Mouse (Mus musculus) limb, embryonic 14.5 days (tissue): Measurements from ENCODE around the gene Grid1. TPM values are rescaled to one million over a fixed set of nuclear protein-coding genes. Genes with fewer than 3 reads are reported as not detected.

Source experiments
- ATAC-seq: fragments of 200-750 bp; cut with Nextera tagmentation; 2 replicates; pipeline ENCODE4 v1.8.0; 2017; ENCODE audit warnings: low read depth, moderate number of reproducible peaks, moderate TSS enrichment; ENCODE audit not compliant: low FRiP score
- DNase-seq: peaks from one replicate; pipeline ENCODE4 v3.0.0-alpha.2; 2015; ENCODE audit warnings: low spot score
- H3K27ac ChIP-seq: fragments of 300-500 bp; sonication (generic); replicated peaks from 2 replicates; pipeline ENCODE4 v1.5.1; 2014; ENCODE audit warnings: low read depth, mild to moderate bottlenecking, low read length, moderate library complexity, mixed read lengths
- H3K27me3 ChIP-seq: fragments of 300-500 bp; sonication (generic); 2 replicates; pipeline ENCODE4 v1.6.1; 2014; ENCODE audit warnings: low read length, mixed read lengths; ENCODE audit not compliant: control insufficient read depth, insufficient read depth
- H3K36me3 ChIP-seq: fragments of 300-500 bp; sonication (generic); 2 replicates; pipeline ENCODE4 v1.6.1; 2014; ENCODE audit warnings: mild to moderate bottlenecking, low read length, moderate library complexity, mixed read lengths; ENCODE audit not compliant: control insufficient read depth, insufficient read depth
- H3K4me1 ChIP-seq: fragments of 300-500 bp; sonication (generic); 2 replicates; pipeline ENCODE4 v1.6.1; 2014; ENCODE audit warnings: antibody characterized with exemption, low read length, mixed read lengths; ENCODE audit not compliant: control insufficient read depth, insufficient read depth
- H3K4me2 ChIP-seq: fragments of 300-500 bp; sonication (generic); replicated peaks from 2 replicates; pipeline ENCODE4 v1.6.1; 2014; ENCODE audit warnings: low read depth, mild to moderate bottlenecking, low read length, moderate library complexity; ENCODE audit not compliant: severe bottlenecking
- H3K4me3 ChIP-seq: fragments of 300-500 bp; sonication (generic); replicated peaks from 2 replicates; pipeline ENCODE4 v1.5.1; 2014; ENCODE audit warnings: low read length
- H3K9ac ChIP-seq: fragments of 300-500 bp; sonication (generic); 2 replicates; pipeline ENCODE4 v1.6.1; 2014; ENCODE audit warnings: mild to moderate bottlenecking, low read depth, low read length, moderate library complexity; ENCODE audit not compliant: severe bottlenecking
- H3K9me3 ChIP-seq: fragments of 300-500 bp; sonication (generic); 2 replicates; pipeline ENCODE4 v1.6.1; 2016; ENCODE audit warnings: low read length; ENCODE audit not compliant: control insufficient read depth
- POLR2A ChIP-seq: fragments of 200-500 bp; IDR thresholded peaks from 2 replicates; pipeline ENCODE4 v1.8.0; 2012; ENCODE audit warnings: inconsistent platforms, mild to moderate bottlenecking, moderate library complexity, borderline replicate concordance; ENCODE audit not compliant: insufficient read depth, insufficient read length; ENCODE audit errors: extremely low read depth
- WGBS: fragments of 180-500 bp; shearing (Covaris S2); extraction: QIAGEN DNeasy Blood & Tissue Kit; methylation state at CpG from one replicate; pipeline ENCODE4 v1.1.7; 2014; 5-methylcytosine and 5-hydroxymethylcytosine counted together
- polyA plus RNA-seq, 2 experiments: library from polyadenylated mRNA; depleted of rRNA in 1 of 2; stranded (reverse) in 1 of 2; unstranded in 1 of 2; fragments of >200 nt; fragmentation: Nextera tagmentation in 1 of 2; extraction: Ambion mirVana in 1 of 2; gene quantifications; 2 replicates each; pipeline versions ENCODE4 v1.2.1 to v1.2.3; 2012 to 2014

Gene Grid1
- polyA plus RNA-seq, 2 experiments, result 0.87 to 2.0 TPM

DNA sequence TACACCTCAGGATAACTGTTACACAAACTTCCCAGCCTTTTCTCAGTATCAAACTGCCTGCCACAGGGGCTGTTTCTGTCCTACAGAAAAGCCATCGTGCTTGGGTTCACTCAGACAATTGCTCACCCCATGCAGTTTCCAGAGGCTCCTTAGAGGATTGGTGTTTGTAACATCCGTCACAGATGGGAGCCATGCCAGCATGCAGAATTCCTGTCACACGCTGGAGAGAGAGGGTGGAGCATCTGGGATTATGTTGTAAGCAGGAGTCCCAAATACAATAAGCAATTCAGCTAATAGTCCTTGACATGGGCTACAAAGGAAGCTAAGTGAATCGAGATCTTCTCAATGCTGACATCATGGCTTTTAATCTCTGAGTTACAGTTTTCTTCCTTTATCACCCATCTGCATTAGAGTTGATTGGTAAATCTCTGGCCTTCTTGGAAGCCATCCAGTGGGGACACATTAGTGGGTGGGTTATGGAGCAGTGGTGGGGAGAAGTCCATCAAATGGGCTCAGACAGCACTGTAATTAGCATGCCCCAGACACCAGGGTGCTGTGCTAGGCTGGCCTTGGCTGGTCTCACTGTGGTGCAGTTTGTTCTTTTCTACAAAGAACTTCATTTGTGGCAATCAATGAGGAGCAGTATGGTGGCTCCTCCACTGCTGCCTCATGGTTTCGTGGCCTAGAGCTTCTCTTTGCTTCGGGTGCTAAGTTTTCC, 149.4 kb downstream of the Grid1 start:
- TF ChIP-seq POLR2A, result no peak
- no peaks in the 10 kb centered on the region for H3K27me3 ChIP-seq
- H3K4me3 ChIP-seq, result no peak overlapping the region
- no peak overlapping the region for H3K9ac ChIP-seq
- 61% methylated on average over 6 of the region's 6 CpGs for WGBS
- H3K9me3 ChIP-seq, result no peaks in the 10 kb centered on the region
- H3K4me2 ChIP-seq, result no peak overlapping the region
- no peak overlapping the region for H3K27ac ChIP-seq
- no peak for DNase-seq
- ATAC-seq, result no peak
- H3K36me3 ChIP-seq, result no peaks in the 10 kb centered on the region
- no peaks in the 10 kb centered on the region for H3K4me1 ChIP-seq

DNA sequence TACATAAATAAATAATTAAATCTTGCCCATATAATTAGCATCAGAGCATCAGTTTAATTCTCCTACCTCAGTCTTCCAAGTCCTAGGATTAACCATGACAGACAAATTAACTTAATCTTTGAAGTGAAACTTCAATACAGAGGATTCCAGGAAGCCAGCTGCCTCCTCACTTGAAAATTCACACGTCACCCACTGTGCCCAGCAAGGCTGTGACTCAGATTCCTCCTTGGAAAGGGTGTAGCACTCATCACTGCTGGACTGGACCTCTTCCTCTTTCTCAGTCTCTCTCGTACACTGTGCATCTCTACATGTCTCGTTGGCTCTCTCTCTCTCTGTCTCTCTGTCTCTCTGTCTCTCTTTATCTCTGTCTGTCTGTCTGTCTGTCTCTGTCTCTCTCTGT, 153.0 kb downstream of the Grid1 start:
- no peak for TF ChIP-seq POLR2A
- Histone ChIP-seq H3K9ac (no peak overlapping the region), H3K27ac (no peak overlapping the region), H3K4me3 (no peak overlapping the region), H3K4me2 (no peak overlapping the region), H3K36me3 (no peaks in the 10 kb centered on the region), H3K4me1 (no peaks in the 10 kb centered on the region), H3K27me3 (no peaks in the 10 kb centered on the region), H3K9me3 (no peaks in the 10 kb centered on the region)
- WGBS, result 78% methylated on average over 3 of the region's 3 CpGs
- DNase-seq (no peak), ATAC-seq (no peak)

DNA sequence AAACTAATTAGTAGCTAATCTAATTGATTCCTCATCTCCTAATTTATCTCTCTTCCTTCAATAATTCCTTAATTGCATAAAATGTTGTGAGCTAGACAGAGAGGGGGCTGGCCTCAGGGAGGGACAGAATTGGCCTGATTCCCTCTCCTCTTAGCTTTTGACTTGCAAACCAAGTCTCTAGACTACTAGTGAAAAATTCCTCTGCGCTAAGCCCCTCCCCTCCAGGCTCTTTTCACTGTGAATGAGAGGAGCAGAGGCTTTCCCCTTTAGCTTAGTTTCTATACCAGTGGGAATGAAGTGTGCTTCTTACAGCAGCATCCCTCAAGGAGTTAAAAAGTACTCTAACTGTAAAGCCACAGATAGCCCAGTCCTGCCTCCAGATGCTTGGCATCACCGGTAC, 160.8 kb downstream of the Grid1 start:
- H3K27me3 ChIP-seq, result no peaks in the 10 kb centered on the region
- no peaks in the 10 kb centered on the region for H3K9me3 ChIP-seq
- TF ChIP-seq POLR2A, result no peak
- DNase-seq (no peak), ATAC-seq (no peak)
- no peaks in the 10 kb centered on the region for H3K4me1 ChIP-seq
- 17% methylated on average over 2 of the region's 2 CpGs for WGBS
- no peak overlapping the region for H3K4me2 ChIP-seq
- H3K36me3 ChIP-seq, result no peaks in the 10 kb centered on the region
- no peak overlapping the region for H3K4me3 ChIP-seq
- H3K9ac ChIP-seq, result no peak overlapping the region
- no peak overlapping the region for H3K27ac ChIP-seq

DNA sequence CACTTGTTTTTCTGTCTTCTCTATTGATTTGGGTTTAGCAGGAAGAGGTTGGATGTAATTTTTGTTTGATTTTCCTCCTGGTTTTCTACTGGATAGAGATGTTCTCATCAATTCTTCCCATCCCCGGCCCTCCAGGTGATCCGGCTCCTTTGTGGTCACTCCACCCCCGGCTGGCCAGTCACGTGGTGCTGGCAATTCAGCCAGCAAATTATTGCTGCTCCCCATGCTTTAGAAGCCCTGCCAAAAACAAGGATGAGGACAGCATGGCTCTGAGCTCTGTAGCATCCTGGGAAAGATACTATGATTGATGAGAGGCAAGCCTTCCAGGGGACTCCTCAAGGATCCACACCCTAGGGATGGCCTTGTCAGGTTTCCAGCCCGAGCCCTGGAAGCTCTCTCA, 169.2 kb downstream of the Grid1 start:
- no peak for TF ChIP-seq POLR2A
- Histone ChIP-seq H3K27ac (no peak overlapping the region), H3K36me3 (no peaks in the 10 kb centered on the region), H3K4me2 (no peak overlapping the region), H3K4me1 (no peaks in the 10 kb centered on the region), H3K27me3 (no peaks in the 10 kb centered on the region), H3K9ac (no peak overlapping the region), H3K4me3 (no peak overlapping the region), H3K9me3 (no peaks in the 10 kb centered on the region)
- ATAC-seq (no peak), DNase-seq (no peak)
- 74% methylated on average over 5 of the region's 5 CpGs for WGBS

DNA sequence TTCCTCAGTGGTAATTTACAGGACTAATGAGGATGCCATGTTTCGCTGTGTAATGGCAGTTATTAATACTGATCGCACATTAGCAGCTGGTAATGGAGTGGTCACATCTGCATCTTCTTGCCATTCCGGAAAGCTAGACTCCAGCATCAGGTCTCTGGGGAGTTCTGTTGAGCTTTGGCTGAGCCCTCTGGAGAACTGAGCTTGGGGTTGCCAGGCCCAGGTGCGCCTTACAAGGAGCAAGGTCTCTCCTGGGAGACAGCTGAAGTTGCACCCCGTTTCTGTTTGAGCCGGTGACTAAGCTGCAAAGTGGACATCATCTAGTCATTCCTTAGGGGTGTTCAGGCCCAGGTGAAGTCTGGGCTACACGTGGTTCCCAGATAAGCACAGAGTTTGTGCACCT, 186.8 kb downstream of the Grid1 start:
- no peak for ATAC-seq
- no peak overlapping the region for H3K4me3 ChIP-seq
- no peak overlapping the region for H3K9ac ChIP-seq
- H3K27me3 ChIP-seq, result no peaks in the 10 kb centered on the region
- WGBS, result 82% methylated on average over 7 of the region's 7 CpGs
- no peak for TF ChIP-seq POLR2A
- H3K4me1 ChIP-seq, result no peaks in the 10 kb centered on the region
- no peak overlapping the region for H3K4me2 ChIP-seq
- H3K36me3 ChIP-seq, result no peaks in the 10 kb centered on the region
- H3K27ac ChIP-seq, result no peak overlapping the region
- no peak for DNase-seq
- no peaks in the 10 kb centered on the region for H3K9me3 ChIP-seq
